Mouse (Mus musculus) midbrain, postnatal 0 days (tissue): ENCODE results near the gene Cldn19. TPM values are rescaled to one million over a fixed set of nuclear protein-coding genes. Genes with fewer than 3 reads are reported as not detected.

Source experiments
- ATAC-seq: fragments of 200-750 bp; cut with Nextera tagmentation; 2 replicates; pipeline ENCODE4 v1.8.0; 2017; ENCODE audit warnings: moderate number of reproducible peaks, mild to moderate bottlenecking, moderate TSS enrichment, moderate library complexity; ENCODE audit not compliant: low FRiP score
- DNase-seq: peaks from one replicate; pipeline ENCODE4 v3.0.0-alpha.2; 2015; ENCODE audit warnings: low spot score
- H3K27ac ChIP-seq: fragments of 300-500 bp; sonication (generic); 2 replicates; pipeline ENCODE4 v1.5.1; 2014; ENCODE audit warnings: low read depth, mild to moderate bottlenecking, low read length, mixed read lengths
- H3K27me3 ChIP-seq: fragments of 300-500 bp; sonication (generic); 2 replicates; pipeline ENCODE4 v1.6.1; 2014; ENCODE audit warnings: low read length, control low read depth, mixed read lengths; ENCODE audit not compliant: insufficient read depth
- H3K36me3 ChIP-seq: fragments of 300-500 bp; sonication (generic); 2 replicates; pipeline ENCODE4 v1.6.1; 2014; ENCODE audit warnings: low read length, control low read depth, mixed read lengths; ENCODE audit not compliant: insufficient read depth
- H3K4me1 ChIP-seq: fragments of 300-500 bp; sonication (generic); 2 replicates; pipeline ENCODE4 v1.6.1; 2014; ENCODE audit warnings: mild to moderate bottlenecking, control low read depth, antibody characterized with exemption, low read length, mixed read lengths; ENCODE audit not compliant: insufficient read depth
- H3K4me2 ChIP-seq: fragments of 300-500 bp; sonication (generic); 2 replicates; pipeline ENCODE4 v1.6.1; 2014; ENCODE audit warnings: low read depth, mild to moderate bottlenecking, low read length, mixed read lengths; ENCODE audit not compliant: poor library complexity, severe bottlenecking
- H3K4me3 ChIP-seq: fragments of 300-500 bp; sonication (generic); 2 replicates; pipeline ENCODE4 v1.5.1; 2014; ENCODE audit warnings: low read depth, mild to moderate bottlenecking, low read length, moderate library complexity
- H3K9ac ChIP-seq: fragments of 300-500 bp; sonication (generic); replicated peaks from 2 replicates; pipeline ENCODE4 v1.6.1; 2014; ENCODE audit warnings: mild to moderate bottlenecking, low read length, moderate library complexity, mixed read lengths; ENCODE audit not compliant: poor library complexity, severe bottlenecking
- H3K9me3 ChIP-seq: fragments of 300-500 bp; sonication (generic); 2 replicates; pipeline ENCODE4 v1.6.1; 2016; ENCODE audit warnings: low read length, control low read depth
- CTCF ChIP-seq: IDR thresholded peaks from 2 replicates; pipeline ENCODE4 v1.5.1; 2016; ENCODE audit warnings: antibody characterized with exemption, mild to moderate bottlenecking
- WGBS: fragments of 180-500 bp; shearing (Covaris S2); extraction: QIAGEN DNeasy Blood & Tissue Kit; methylation state at CpG from one replicate; pipeline ENCODE4 v1.1.7; 2014; 5-methylcytosine and 5-hydroxymethylcytosine counted together
- polyA plus RNA-seq: library from polyadenylated mRNA; unstranded; fragments of >200 nt; fragmentation: Nextera tagmentation; extraction: Ambion mirVana; gene quantifications from 2 replicates; pipeline ENCODE4 v1.2.1, GENCODE M21; 2015
- total RNA-seq: library from RNA; depleted of rRNA; stranded (reverse); fragments of >200 nt; gene quantifications from 2 replicates; pipeline ENCODE4 v1.2.3, GENCODE M21; 2014; rRNA removed

Cldn19 gene
- total and polyA plus RNA-seq, 2 experiments from 2014 or later: 0.75 to 2.7 TPM

DNA sequence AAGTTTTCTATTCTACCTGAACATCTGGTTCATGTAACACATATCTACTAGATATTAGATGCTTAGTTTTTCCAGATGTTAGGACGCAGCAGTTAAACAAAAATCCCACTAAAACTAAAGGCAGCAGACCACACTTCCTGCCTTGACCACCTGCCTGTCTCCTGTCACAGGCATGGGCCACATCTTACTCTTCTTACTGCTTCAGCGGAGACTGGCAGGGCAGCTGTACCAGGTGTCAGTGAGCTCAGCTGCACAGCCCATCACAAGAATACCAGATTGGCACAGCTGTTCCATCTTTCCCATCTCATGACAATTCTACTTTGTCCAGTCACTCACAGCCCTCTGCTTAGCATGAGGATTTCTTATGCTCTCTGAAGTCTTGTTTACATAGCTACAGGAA is 42.1 kb downstream of the Cldn19 start:
- H3K27me3 ChIP-seq: no peaks in the 10 kb centered on the region
- 90% methylated on average over 2 of the region's 2 CpGs for WGBS
- H3K36me3 ChIP-seq: no peaks in the 10 kb centered on the region
- TF ChIP-seq CTCF: no peak
- ATAC-seq (no peak), DNase-seq (no peak)
- no peak overlapping the region for H3K4me3 ChIP-seq
- H3K9me3 ChIP-seq: no peaks in the 10 kb centered on the region
- H3K9ac ChIP-seq: no peak overlapping the region
- H3K27ac ChIP-seq: no peak overlapping the region
- no peak overlapping the region for H3K4me2 ChIP-seq
- no peaks in the 10 kb centered on the region for H3K4me1 ChIP-seq

GRCm38 (mm10) chr4:119300761-119301160 is 45.5 kb downstream of the Cldn19 start:
- Histone ChIP-seq H3K4me3 (no peak overlapping the region), H3K36me3 (no peaks in the 10 kb centered on the region), H3K4me2 (no peak overlapping the region), H3K9ac (no peak overlapping the region), H3K27ac (no peak overlapping the region), H3K27me3 (no peaks in the 10 kb centered on the region), H3K4me1 (no peaks in the 10 kb centered on the region), H3K9me3 (no peaks in the 10 kb centered on the region)
- TF ChIP-seq CTCF: no peak
- no peak for DNase-seq
- 93% methylated on average over 3 of the region's 3 CpGs for WGBS
- no peak for ATAC-seq

GRCm38 (mm10) chr4:119301777-119302176 is 46.6 kb downstream of the Cldn19 start:
- WGBS: 90% methylated on average over 3 of the region's 3 CpGs
- DNase-seq (no peak), ATAC-seq (no peak)
- H3K27me3 ChIP-seq: no peaks in the 10 kb centered on the region
- no peak for TF ChIP-seq CTCF
- H3K4me2 ChIP-seq: no peak overlapping the region
- H3K27ac ChIP-seq: no peak overlapping the region
- H3K4me3 ChIP-seq: no peak overlapping the region
- H3K36me3 ChIP-seq: no peaks in the 10 kb centered on the region; the same call in 1 of the 2 replicates
- H3K4me1 ChIP-seq: no peaks in the 10 kb centered on the region
- H3K9me3 ChIP-seq: no peaks in the 10 kb centered on the region
- no peak overlapping the region for H3K9ac ChIP-seq

DNA sequence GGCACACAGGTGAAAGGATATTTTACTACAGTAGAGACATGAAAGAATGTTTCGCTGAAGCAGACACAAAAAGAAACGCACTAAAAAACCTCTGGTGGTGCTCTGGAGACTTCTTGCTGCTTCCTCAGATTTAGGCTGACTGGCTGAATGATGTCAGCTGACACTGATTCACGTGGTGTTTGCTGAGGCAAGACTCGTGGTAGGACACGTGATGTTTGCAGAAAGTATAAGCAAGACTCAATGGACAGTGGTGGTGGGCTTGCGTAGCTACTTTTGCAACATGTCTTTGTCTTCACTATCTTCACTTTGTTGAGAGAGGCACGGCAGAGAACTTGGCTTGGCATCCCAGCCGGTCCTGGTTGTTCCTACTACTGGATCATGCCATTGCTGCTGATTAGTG is 48.1 kb downstream of the Cldn19 start:
- DNase-seq (no peak), ATAC-seq (no peak)
- no peak overlapping the region for H3K27ac ChIP-seq
- no peaks in the 10 kb centered on the region for H3K9me3 ChIP-seq
- no peaks in the 10 kb centered on the region for H3K4me1 ChIP-seq
- H3K4me2 ChIP-seq: no peak overlapping the region
- no peak for TF ChIP-seq CTCF
- no peaks in the 10 kb centered on the region for H3K27me3 ChIP-seq
- WGBS: 91% methylated on average over 8 of the region's 8 CpGs
- H3K36me3 ChIP-seq: peaks cover 4% of the 10 kb centered on the region
- H3K9ac ChIP-seq: no peak overlapping the region
- no peak overlapping the region for H3K4me3 ChIP-seq

GRCm38 (mm10) chr4:119305418-119305817 is 50.2 kb downstream of the Cldn19 start:
- 61% methylated on average over 5 of the region's 5 CpGs for WGBS
- no peak overlapping the region for H3K9ac ChIP-seq
- no peak overlapping the region for H3K27ac ChIP-seq
- no peak for DNase-seq
- no peak overlapping the region for H3K4me3 ChIP-seq
- no peaks in the 10 kb centered on the region for H3K9me3 ChIP-seq
- H3K36me3 ChIP-seq: peaks cover 12% of the 10 kb centered on the region
- TF ChIP-seq CTCF: no peak
- H3K27me3 ChIP-seq: no peaks in the 10 kb centered on the region
- ATAC-seq: no peak
- H3K4me2 ChIP-seq: no peak overlapping the region
- no peaks in the 10 kb centered on the region for H3K4me1 ChIP-seq

Other genes starting within 250 kb of the Cldn19 start
- 85.1 and 104 TPM in 2 replicates for gene Slc2a1, start 146.7 kb upstream of the Cldn19 start, total RNA-seq
- gene Slc2a1, start 146.7 kb upstream of the Cldn19 start, polyA plus RNA-seq: 43.1 and 46.4 TPM in 2 replicates
- gene Zfp691, start 81.2 kb upstream of the Cldn19 start, total RNA-seq: 2.3 and 4.1 TPM in 2 replicates
- 2.5 and 3.3 TPM in 2 replicates for gene Zfp691, start 81.2 kb upstream of the Cldn19 start, polyA plus RNA-seq
- gene Ermap, start 65.4 kb upstream of the Cldn19 start, total RNA-seq: 0.33 and 2.5 TPM in 2 replicates
- 0.31 and 0.93 TPM in 2 replicates for gene Ermap, start 65.4 kb upstream of the Cldn19 start, polyA plus RNA-seq
- gene Svbp, start 60.1 kb upstream of the Cldn19 start, total RNA-seq: 66.3 and 83.1 TPM in 2 replicates
- 196 and 200 TPM in 2 replicates for gene Svbp, start 60.1 kb upstream of the Cldn19 start, polyA plus RNA-seq
- 0.11 TPM in 1 of 2 replicates, not detected in the other for gene Tmem269, start 37.2 kb upstream of the Cldn19 start, total RNA-seq
- gene Tmem269, start 37.2 kb upstream of the Cldn19 start, polyA plus RNA-seq: 0.43 and 0.83 TPM in 2 replicates
- gene AU022252, start 22.7 kb upstream of the Cldn19 start, total RNA-seq: 13.6 and 30.0 TPM in 2 replicates
- 20.1 and 22.1 TPM in 2 replicates for gene AU022252, start 22.7 kb upstream of the Cldn19 start, polyA plus RNA-seq
- gene P3h1, start 22.5 kb upstream of the Cldn19 start, total RNA-seq: 14.9 and 15.0 TPM in 2 replicates
- gene P3h1, start 22.5 kb upstream of the Cldn19 start, polyA plus RNA-seq: 9.8 and 10.2 TPM in 2 replicates
- 678 and 724 TPM in 2 replicates for gene Ybx1, start 39.2 kb downstream of the Cldn19 start, total RNA-seq
- gene Ybx1, start 39.2 kb downstream of the Cldn19 start, polyA plus RNA-seq: 971 and 1,006 TPM in 2 replicates
- 22.8 and 30.3 TPM in 2 replicates for gene Ppih, start 65.1 kb downstream of the Cldn19 start, total RNA-seq
- 42.7 and 44.3 TPM in 2 replicates for gene Ppih, start 65.1 kb downstream of the Cldn19 start, polyA plus RNA-seq
- 9.6 and 11.9 TPM in 2 replicates for gene Ccdc30, start 160.1 kb downstream of the Cldn19 start, total RNA-seq
- gene Ccdc30, start 160.1 kb downstream of the Cldn19 start, polyA plus RNA-seq: 24.1 and 24.2 TPM in 2 replicates
- gene Ppcs, start 167.0 kb downstream of the Cldn19 start, total RNA-seq: 14.7 and 19.2 TPM in 2 replicates
- 23.4 and 26.4 TPM in 2 replicates for gene Ppcs, start 167.0 kb downstream of the Cldn19 start, polyA plus RNA-seq
- gene Zmynd12, start 167.4 kb downstream of the Cldn19 start, total RNA-seq: 0.16 TPM in 1 of 2 replicates, not detected in the other
- 0.44 and 0.64 TPM in 2 replicates for gene Zmynd12, start 167.4 kb downstream of the Cldn19 start, polyA plus RNA-seq
- 37.1 and 45.3 TPM in 2 replicates for gene Rimkla, start 237.2 kb downstream of the Cldn19 start, total RNA-seq
- 25.3 and 25.8 TPM in 2 replicates for gene Rimkla, start 237.2 kb downstream of the Cldn19 start, polyA plus RNA-seq